Mouse (Mus musculus): ENCODE results near the gene Prpsap1. TPM values are rescaled to one million over a fixed set of nuclear protein-coding genes. Genes with fewer than 3 reads are reported as not detected.
A peak's percentile ranks its signal among the peaks of the same experiment; 100 is the strongest.

Prpsap1 gene
- total RNA-seq (2014; fragmentation: Nextera tagmentation) (79.6 and 83.4 TPM in 2 replicates), total RNA-seq (2017) (26.0 and 53.2 TPM in 2 replicates)

DNA sequence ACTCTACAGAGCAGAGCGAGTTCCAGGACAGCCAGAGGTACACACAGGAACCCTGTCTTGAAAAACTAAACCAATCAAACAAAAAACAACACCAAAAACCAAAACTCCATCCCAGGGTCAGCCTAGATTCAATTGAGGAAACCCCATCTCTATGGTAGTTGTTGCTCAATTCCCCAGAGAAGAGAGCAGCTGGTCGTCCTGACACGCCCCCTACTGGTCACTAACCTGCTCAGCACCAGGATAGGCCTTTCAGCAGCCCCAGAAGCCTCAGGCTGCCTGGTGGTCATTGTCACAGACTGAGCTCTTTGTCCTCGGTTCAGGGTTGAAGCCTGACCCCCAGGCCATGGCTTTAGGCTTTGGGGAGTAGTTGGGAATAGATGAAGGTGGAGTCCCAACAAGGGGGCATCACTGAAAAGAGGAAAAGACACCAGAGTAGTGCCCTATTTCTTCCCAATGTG is at the start of gene Prpsap1:
TSS of gene Prpsap1 (minus strand) at position 408 of the 458 bp plus-strand sequence.
- ATAC-seq (replicated peaks; ENCODE audit: poor library complexity, severe bottlenecking): peak; percentile 80

DNA sequence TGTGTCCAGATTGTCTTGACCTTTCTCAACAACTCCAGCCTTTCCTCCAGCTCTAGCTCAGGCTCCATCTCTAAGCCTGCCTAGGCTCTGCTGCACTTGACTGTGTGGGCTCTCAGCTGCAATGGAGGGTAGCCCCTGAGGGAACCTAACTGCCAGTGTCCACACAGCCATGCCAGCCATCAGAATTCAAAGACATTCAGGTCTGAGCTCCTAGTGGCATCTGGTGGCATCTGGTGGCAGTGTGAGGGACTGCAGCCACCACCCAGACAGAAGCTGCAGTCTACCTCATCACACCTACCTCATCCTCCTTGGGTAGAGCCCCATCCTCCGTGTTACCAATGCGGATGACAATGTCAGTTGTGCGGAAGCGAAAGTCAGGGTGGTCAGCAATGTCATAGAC is 49.1 kb upstream of the Prpsap1 start:
- peak; percentile 44 for ATAC-seq (replicated peaks; ENCODE audit: poor library complexity, severe bottlenecking)

- no peak for ATAC-seq (replicated peaks; ENCODE audit: poor library complexity, severe bottlenecking)
These were observed 47.2 kb upstream of the Prpsap1 start for GRCm38 (mm10) chr11:116541183-116541582.

DNA sequence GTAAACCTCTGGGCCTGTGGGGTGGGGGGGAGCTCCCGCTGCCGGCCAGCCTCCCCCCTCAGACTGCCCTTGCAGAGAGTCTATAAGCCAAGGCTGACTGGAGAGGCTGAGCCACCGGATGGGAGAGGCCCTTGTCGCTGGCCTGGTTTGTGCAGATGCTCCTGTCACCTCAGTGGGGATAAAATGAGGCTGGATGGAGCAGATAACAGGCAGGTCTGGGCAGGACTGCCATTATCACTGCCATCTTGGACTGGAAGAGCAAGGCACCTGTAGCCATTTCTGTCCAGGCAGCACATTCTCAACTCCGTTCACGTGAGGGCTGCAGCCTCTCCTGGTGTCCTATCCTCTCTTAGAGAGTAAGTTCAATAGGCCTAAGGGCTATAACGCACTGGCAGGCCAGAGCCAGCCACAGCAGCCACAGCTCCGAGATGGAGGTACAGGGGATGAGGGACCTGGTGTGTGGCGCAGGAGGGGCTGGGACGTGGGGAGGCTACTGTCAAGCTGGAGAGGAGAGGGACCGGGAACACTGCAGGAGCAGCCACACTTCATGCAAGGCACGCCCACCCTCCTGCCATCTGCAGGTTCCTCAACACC is 44.2 kb upstream of the Prpsap1 start:
- ATAC-seq (replicated peaks; ENCODE audit: poor library complexity, severe bottlenecking): no peak

GRCm38 (mm10) chr11:116537388-116537787 is 43.4 kb upstream of the Prpsap1 start:
- no peak for ATAC-seq (replicated peaks; ENCODE audit: poor library complexity, severe bottlenecking)

DNA sequence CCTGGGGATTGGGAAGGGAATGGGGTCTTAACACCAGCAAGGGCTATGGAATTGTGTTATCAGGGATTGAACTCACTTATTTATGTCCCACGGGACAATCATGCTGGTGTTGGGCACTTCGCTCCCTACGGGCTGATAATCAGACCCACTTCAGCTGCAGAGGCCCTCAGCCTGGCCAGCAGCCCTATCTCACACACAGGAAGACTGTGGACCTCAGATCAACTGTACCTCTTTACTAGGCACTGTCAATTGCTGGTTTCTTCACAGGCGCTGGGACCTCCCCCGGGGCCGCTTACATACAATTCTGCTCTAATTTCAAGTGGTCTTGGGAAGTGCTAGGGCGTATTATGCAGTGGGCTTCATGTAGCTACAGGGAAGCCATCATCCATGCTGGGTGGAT is 42.7 kb upstream of the Prpsap1 start:
- no peak for ATAC-seq (replicated peaks; ENCODE audit: poor library complexity, severe bottlenecking)

DNA sequence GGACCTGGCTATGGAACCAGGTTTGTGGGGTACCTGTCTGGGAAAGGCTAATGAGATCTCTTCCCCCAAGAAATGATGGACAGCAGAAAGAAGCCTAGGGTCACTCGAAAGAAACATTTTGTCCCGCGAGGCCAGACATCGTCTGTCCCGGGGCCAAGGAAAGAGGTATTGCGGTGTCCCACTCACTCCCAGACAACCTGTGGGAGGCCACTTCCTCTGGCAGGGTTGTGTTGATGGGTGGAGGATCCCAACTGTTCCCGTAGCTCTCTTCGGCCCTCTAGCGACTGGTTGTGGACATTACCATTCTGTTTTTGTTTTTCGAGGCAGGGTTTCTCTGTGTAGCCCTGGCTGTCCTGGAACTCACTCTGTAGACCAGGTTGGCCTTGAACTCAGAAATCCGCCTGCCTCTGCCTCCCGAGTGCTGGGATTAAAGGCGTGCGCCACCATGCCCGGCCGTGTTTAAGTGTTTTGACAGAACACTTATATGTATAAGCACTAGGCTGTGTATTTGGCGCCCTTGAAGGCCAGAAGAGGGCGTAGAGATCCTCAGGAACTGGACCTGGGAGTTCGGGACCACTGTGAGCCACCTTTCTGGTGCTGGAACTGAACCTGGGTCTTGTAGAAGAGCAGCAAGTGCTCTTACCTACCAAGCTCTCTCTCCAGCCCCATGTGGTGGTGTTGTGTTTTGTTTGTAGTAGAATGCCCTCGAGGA is 40.3 kb upstream of the Prpsap1 start:
- peak; percentile 73 for ATAC-seq (replicated peaks; ENCODE audit: poor library complexity, severe bottlenecking)

DNA sequence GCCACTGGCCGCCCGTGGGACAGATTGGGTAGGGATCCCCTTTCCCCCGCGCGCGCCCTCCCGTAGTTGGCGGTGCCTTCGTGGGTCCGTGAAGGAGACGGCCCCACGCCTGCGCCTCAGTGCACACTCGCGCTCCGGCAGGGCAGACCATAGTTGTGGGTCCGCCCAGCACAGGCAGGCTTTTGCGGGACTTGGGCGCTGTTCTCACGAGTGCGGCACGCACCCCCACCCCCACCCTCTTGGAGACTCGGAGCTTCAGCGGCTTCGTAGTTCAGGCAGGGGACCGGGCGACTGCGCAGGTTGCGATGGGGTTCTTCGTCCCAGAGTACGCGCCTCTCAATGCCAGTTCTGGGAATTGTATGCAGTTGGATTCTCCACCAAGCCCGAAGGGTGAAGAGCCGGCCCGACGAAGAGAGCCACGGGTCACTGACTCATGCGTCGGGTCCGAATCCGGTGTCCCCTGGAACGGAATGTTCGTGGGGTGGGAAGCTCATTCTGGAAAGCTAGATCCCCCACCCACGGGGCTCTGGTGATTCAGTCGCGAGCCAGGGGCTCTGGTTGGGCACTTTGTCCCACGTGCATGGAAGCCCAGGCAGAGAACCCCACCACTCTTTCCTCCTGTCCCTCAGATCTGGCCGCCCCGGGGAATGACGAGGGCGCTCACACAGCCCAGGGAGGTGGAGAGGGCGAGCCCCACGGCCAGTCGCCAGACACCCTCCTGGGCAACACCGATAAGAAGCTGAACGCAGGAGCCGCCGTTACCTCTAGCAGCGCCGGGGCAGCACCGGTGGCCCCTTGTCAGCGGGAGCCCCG is 39.5 kb upstream of the Prpsap1 start:
- ATAC-seq (replicated peaks; ENCODE audit: poor library complexity, severe bottlenecking): peak; percentile 11; the same call in 1 of the 2 replicates

DNA sequence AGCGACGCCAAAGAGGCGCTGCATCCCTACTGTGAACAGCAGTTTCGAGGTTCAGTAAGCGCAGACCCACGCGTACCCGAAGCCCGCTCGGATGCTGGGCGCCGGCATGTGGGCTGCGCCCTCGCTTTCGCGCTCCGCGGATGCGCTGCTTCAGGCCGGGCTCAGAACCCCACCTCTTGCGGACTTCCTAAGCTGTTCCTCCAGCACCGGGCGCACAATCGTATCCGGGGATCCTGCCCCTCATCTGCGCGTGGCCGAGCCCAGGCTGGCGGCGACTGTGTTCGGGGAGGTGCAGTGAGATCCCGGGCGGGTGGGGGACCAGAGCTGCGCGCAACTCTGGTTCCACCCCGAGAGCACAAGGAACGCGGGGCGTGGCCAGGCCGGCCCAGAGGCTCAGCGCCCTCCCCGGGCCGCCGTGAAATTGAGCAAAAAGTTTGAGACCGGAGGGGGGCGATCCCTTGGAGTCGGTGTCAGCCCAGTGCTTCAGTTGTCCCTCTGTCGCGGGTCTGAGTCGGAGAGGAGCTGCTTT is 38.9 kb upstream of the Prpsap1 start:
- peak; percentile 33 for ATAC-seq (replicated peaks; ENCODE audit: poor library complexity, severe bottlenecking)

GRCm38 (mm10) chr11:116532262-116532809 is 38.3 kb upstream of the Prpsap1 start:
- no peak for ATAC-seq (replicated peaks; ENCODE audit: poor library complexity, severe bottlenecking)

DNA sequence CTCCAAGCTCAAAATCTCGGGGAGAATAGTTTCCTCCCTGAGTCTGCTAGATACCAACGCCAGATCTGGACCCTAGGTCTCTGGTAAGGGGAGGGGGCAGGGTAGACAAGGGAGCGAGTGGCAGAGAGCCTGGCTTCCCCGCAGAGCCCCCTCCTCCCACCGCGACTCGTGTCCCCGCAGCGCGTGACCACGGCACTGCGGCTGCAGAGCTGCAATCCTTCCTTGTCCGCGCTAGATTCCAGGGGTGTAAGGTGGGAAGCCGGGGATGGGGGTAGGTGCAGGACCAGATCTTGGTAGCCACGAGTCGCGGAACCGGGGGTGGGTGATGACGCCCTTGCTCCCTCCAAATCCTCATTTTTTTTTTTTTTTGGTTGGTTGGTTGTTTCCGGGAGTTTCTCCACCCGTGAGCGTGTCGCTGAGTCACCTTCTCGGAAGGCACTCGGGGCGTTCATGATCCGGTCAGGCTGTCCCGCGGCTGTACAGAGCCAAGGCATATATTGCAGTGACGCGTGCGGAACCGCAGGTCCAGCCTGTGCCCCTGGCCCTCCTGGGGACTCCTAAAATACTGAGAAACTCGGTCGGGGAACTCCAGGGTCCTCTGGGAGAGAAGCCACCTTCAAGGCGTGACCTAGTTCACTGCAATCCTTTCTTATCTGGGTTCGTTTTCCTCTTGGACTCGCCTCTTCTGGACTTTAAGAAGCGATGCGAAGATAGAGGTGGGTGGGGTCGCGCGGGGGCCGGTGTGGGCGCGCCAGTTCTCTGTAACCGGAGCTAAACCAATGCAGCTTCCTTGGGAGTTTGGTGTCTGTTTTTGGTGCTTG is 37.6 kb upstream of the Prpsap1 start:
- no peak for ATAC-seq (replicated peaks; ENCODE audit: poor library complexity, severe bottlenecking)

DNA sequence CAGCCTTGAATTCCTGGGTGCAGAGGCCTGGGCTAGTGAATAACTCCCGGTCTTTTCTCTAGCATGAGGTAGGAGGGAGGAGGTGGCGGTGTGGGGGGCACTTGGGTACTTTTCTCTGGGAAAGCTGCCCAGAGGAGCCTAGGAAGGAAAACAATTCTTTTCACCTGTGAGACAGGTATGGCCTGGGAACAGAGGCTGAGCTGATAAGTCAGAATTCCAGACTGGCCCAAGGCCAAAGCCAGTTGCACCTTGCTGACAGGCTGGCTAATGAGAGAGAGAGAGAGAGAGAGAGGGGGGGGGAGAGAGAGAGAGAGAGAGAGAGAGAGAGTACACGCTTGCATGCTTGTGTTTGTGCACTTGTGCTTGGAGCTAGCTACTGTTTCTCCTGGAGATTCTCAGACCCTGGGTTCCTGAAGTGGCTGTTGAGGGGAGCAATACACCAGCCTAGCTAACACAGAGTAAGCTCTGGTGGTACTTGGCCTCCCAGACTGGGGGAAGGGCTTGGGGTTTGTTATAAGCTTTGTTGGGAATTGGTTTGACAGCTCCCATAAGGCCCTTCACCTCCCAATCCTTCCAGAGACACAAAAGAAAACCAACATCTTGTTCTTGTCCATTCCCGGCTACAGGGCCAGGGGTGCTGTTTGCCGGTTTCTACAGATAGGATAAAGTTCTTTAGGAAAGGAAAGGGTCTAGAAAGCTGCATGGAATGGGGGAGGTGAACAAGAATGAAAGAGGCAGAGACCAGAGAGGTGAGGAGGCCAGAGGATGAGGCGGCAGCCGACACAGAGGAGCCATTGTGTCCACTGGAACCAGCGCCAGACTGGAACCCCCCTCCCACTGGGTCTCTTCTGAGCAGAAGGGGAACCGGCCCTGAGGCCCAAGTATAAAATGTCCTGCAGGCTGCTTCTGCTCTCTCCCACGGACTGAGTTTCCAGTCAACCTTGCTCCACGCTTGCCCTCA is 36.5 kb upstream of the Prpsap1 start, which contains the start of gene Sphk1:
TSS of gene Sphk1 (plus strand) at position 739 of the 961 bp plus-strand sequence.
- ATAC-seq (replicated peaks; ENCODE audit: poor library complexity, severe bottlenecking): no peak

GRCm38 (mm10) chr11:116528636-116529320 is 34.8 kb upstream of the Prpsap1 start:
- no peak for ATAC-seq (replicated peaks; ENCODE audit: poor library complexity, severe bottlenecking)

GRCm38 (mm10) chr11:116523699-116524189 is 29.7 kb upstream of the Prpsap1 start:
- 0 out of 2 replicates have a peak, but pooled peaks have one; percentile 20 for ATAC-seq (replicated peaks; ENCODE audit: poor library complexity, severe bottlenecking)

- ATAC-seq (replicated peaks; ENCODE audit: poor library complexity, severe bottlenecking): 0 out of 2 replicates have a peak, but pooled peaks have one; percentile 39
These were observed 29.1 kb upstream of the Prpsap1 start for GRCm38 (mm10) chr11:116522886-116523698.

DNA sequence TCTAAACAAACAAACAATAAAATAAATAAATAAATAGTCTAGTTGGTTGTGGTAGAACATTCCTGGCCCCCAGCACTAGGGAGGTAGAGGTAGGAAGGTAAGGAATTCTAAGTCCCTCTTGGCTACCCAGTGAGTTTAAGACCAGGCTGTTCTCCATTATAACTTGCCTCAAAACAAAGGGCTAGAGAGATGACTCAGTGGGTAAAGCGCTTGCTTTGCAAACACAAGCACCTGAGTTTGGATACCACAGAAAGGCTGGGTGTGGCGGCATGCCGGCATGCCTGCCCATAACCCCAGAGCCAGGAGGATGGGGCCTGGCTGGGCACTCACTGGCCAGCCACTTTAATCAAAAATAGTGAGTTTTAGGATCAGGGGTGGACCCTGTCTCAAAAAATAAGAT is 28.0 kb upstream of the Prpsap1 start:
- no peak for ATAC-seq (replicated peaks; ENCODE audit: poor library complexity, severe bottlenecking)

DNA sequence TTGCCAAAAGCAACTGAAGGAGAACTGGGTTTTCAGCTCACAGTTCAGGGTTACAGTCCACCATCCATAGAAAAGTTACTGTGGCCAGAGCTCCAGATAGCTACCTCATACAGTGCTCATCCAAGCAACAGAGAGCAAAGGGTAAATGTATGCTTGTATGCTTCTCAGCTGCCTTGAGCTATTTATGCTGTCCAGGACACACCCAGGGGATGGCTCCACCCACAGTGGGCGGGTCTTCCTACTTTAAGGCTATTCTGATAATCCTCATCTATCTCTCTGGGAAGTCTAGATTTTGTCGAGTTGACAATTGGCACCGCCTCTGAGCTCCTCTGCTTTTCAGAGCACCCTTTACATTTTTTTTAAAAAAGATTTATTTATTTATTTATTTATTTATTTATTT is 27.1 kb upstream of the Prpsap1 start:
- no peak for ATAC-seq (replicated peaks; ENCODE audit: poor library complexity, severe bottlenecking)

Measured in granulocyte monocyte progenitor cell, adult 5-6 weeks (primary cell).